Mouse (Mus musculus): ENCODE results near the gene Coil. TPM values are rescaled to one million over a fixed set of nuclear protein-coding genes. Genes with fewer than 3 reads are reported as not detected.

Gene Coil
- polyA plus RNA-seq, 1 experiment from 2014 or later: 18.7 TPM

GRCm38 (mm10) chr11:88949802-88950639 lies 20.0 kb upstream of the Coil start:
- Histone ChIP-seq H3K4me2 (replicated peaks) (no peak overlapping the region), H3K9ac (no peak overlapping the region), H3K36me3 (peaks cover 18% of the 10 kb centered on the region), H3K27ac (replicated peaks) (no peak overlapping the region), H3K9me3 (replicated peaks) (no peaks in the 10 kb centered on the region), H3K4me3 (replicated peaks) (no peak overlapping the region), H3K27me3 (no peaks in the 10 kb centered on the region), H3K4me1 (0 out of 2 replicates have a peak, but pooled peaks cover 5% of the 10 kb centered on the region)
- ATAC-seq (ENCODE audit: insufficient number of reproducible peaks, low FRiP score, low TSS enrichment, low read depth): no peak
- WGBS: 81% methylated on average over 8 of the region's 8 CpGs

GRCm38 (mm10) chr11:88950640-88951250 lies 19.3 kb upstream of the Coil start:
- H3K27me3 ChIP-seq: no peaks in the 10 kb centered on the region
- H3K36me3 ChIP-seq: 0 out of 2 replicates have a peak, but pooled peaks cover 11% of the 10 kb centered on the region
- no peak overlapping the region for H3K27ac ChIP-seq (replicated peaks)
- no peak for ATAC-seq (ENCODE audit: insufficient number of reproducible peaks, low FRiP score, low TSS enrichment, low read depth)
- no peak overlapping the region for H3K4me2 ChIP-seq (replicated peaks)
- H3K4me1 ChIP-seq: peaks cover 10% of the 10 kb centered on the region; the same call in 1 of the 2 replicates
- 79% methylated on average over 13 of the region's 13 CpGs for WGBS
- no peaks in the 10 kb centered on the region for H3K9me3 ChIP-seq (replicated peaks)
- H3K9ac ChIP-seq: no peak overlapping the region
- no peak overlapping the region for H3K4me3 ChIP-seq (replicated peaks)

- Histone ChIP-seq H3K27me3 (no peaks in the 10 kb centered on the region), H3K4me2 (replicated peaks) (no peak overlapping the region), H3K27ac (replicated peaks) (no peak overlapping the region), H3K9ac (no peak overlapping the region), H3K4me1 (peaks cover 11% of the 10 kb centered on the region; the same call in 1 of the 2 replicates), H3K36me3 (0 out of 2 replicates have a peak, but pooled peaks cover 10% of the 10 kb centered on the region), H3K4me3 (replicated peaks) (no peak overlapping the region), H3K9me3 (replicated peaks) (no peaks in the 10 kb centered on the region)
- WGBS: 88% methylated on average over 2 of the region's 2 CpGs
- ATAC-seq (ENCODE audit: insufficient number of reproducible peaks, low FRiP score, low TSS enrichment, low read depth): no peak
Measured at GRCm38 (mm10) chr11:88951576-88951975, 18.5 kb upstream of the Coil start.

- H3K4me3 ChIP-seq (replicated peaks): no peak overlapping the region
- 88% methylated on average over 5 of the region's 5 CpGs for WGBS
- H3K9ac ChIP-seq: no peak overlapping the region
- H3K4me2 ChIP-seq (replicated peaks): no peak overlapping the region
- H3K4me1 ChIP-seq: peaks cover 11% of the 10 kb centered on the region; the same call in 1 of the 2 replicates
- no peak overlapping the region for H3K27ac ChIP-seq (replicated peaks)
- no peaks in the 10 kb centered on the region for H3K9me3 ChIP-seq (replicated peaks)
- no peaks in the 10 kb centered on the region for H3K27me3 ChIP-seq
- 0 out of 2 replicates have a peak, but pooled peaks cover 4% of the 10 kb centered on the region for H3K36me3 ChIP-seq
- ATAC-seq (ENCODE audit: insufficient number of reproducible peaks, low FRiP score, low TSS enrichment, low read depth): no peak
Measured at GRCm38 (mm10) chr11:88952117-88952516, 17.9 kb upstream of the Coil start.

- Histone ChIP-seq H3K27ac (replicated peaks) (no peak overlapping the region), H3K9me3 (replicated peaks) (no peaks in the 10 kb centered on the region), H3K9ac (no peak overlapping the region), H3K4me1 (peaks cover 11% of the 10 kb centered on the region; the same call in 1 of the 2 replicates), H3K4me3 (replicated peaks) (no peak overlapping the region), H3K27me3 (no peaks in the 10 kb centered on the region), H3K36me3 (0 out of 2 replicates have a peak, but pooled peaks cover 4% of the 10 kb centered on the region), H3K4me2 (replicated peaks) (no peak overlapping the region)
- 92% methylated on average over 3 of the region's 3 CpGs for WGBS
- no peak for ATAC-seq (ENCODE audit: insufficient number of reproducible peaks, low FRiP score, low TSS enrichment, low read depth)
Measured at GRCm38 (mm10) chr11:88953582-88953981, 16.5 kb upstream of the Coil start.

DNA sequence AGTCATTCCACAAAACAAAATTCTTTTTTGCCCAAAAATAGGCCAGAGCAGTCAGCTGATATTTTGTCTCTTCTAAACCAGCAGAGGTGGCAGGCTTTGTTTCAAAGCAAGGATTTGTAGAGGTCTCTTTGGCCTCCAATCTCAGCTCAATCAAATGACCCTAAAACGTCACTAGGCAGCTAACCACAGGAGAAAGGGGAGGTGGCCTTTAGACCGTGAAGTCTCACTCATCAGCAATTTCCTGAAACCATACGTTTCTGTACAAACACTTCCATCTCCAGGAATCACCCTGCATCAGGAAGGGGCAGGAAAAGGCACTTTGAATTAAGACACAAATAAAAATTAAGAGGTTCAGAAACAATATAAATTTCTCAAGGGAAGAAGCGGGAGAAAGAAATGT lies 15.2 kb upstream of the Coil start:
- ATAC-seq (ENCODE audit: insufficient number of reproducible peaks, low FRiP score, low TSS enrichment, low read depth): peak; percentile 52; the same call in 1 of the 2 replicates
- H3K36me3 ChIP-seq: 0 out of 2 replicates have a peak, but pooled peaks cover 4% of the 10 kb centered on the region
- peak overlapping the region; percentile 9; the same call in 1 of the 2 replicates for H3K9ac ChIP-seq
- peak overlapping the region; percentile 59 for H3K4me3 ChIP-seq (replicated peaks)
- H3K27ac ChIP-seq (replicated peaks): peak overlapping the region; percentile 58; the same call in 1 of the 2 replicates
- H3K4me2 ChIP-seq (replicated peaks): peak overlapping the region; percentile 53
- under 1% methylated on average over 4 of the region's 4 CpGs for WGBS
- H3K27me3 ChIP-seq: no peaks in the 10 kb centered on the region
- peaks cover 11% of the 10 kb centered on the region; the same call in 1 of the 2 replicates for H3K4me1 ChIP-seq
- no peaks in the 10 kb centered on the region for H3K9me3 ChIP-seq (replicated peaks)

- no peaks in the 10 kb centered on the region for H3K9me3 ChIP-seq (replicated peaks)
- ATAC-seq (ENCODE audit: insufficient number of reproducible peaks, low FRiP score, low TSS enrichment, low read depth): peak; percentile 96
- H3K27me3 ChIP-seq: no peaks in the 10 kb centered on the region
- peaks cover 11% of the 10 kb centered on the region; the same call in 1 of the 2 replicates for H3K4me1 ChIP-seq
- H3K4me2 ChIP-seq (replicated peaks): peak within 1 kb of the TSS; percentile 53
- WGBS: 4% methylated on average over 34 of the region's 34 CpGs
- H3K27ac ChIP-seq (replicated peaks): peak within 1 kb of the TSS; percentile 58
- peak within 1 kb of the TSS; percentile 59 for H3K4me3 ChIP-seq (replicated peaks)
- peak within 1 kb of the TSS; percentile 9; the same call in 1 of the 2 replicates for H3K9ac ChIP-seq
- 0 out of 2 replicates have a peak, but pooled peaks cover 4% of the 10 kb centered on the region for H3K36me3 ChIP-seq
Measured at GRCm38 (mm10) chr11:88955217-88955969, 14.7 kb upstream of the Coil start, which contains the start of gene Scpep1. TSS of gene Scpep1 (minus strand) at chr11:88955465.

DNA sequence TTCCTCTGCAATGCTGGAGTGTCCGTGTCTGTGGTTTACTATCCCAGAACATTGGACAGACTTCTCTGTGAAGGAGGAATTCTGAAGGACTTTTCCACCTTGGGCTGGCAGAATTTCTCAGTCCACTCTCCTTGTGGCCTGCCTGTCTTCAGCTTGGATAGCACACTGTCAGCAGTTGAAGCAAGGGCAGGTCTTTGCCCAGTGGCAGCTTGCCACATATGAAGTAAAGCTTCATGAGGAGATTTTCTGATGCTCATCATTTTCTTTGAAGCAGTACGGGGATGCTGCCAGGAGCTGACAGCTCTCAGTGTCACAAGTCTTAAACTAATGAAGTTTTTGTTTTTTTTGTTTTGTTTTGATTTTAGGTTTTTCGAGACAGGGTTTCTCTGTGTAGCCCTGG lies 11.2 kb upstream of the Coil start:
- no peaks in the 10 kb centered on the region for H3K36me3 ChIP-seq
- no peak overlapping the region for H3K27ac ChIP-seq (replicated peaks)
- no peak overlapping the region for H3K9ac ChIP-seq
- WGBS: 73% methylated on average over 3 of the region's 3 CpGs
- H3K4me3 ChIP-seq (replicated peaks): no peak overlapping the region
- ATAC-seq (ENCODE audit: insufficient number of reproducible peaks, low FRiP score, low TSS enrichment, low read depth): no peak
- no peak overlapping the region for H3K4me2 ChIP-seq (replicated peaks)
- H3K9me3 ChIP-seq (replicated peaks): no peaks in the 10 kb centered on the region
- peaks cover 11% of the 10 kb centered on the region; the same call in 1 of the 2 replicates for H3K4me1 ChIP-seq
- no peaks in the 10 kb centered on the region for H3K27me3 ChIP-seq

GRCm38 (mm10) chr11:88966881-88967361 lies 3.1 kb upstream of the Coil start, which contains the start of gene Elobl:
TSS of gene Elobl (minus strand) at chr11:88966931.
- Histone ChIP-seq H3K9me3 (replicated peaks) (no peaks in the 10 kb centered on the region), H3K9ac (no peak within 1 kb of the TSS), H3K4me2 (replicated peaks) (no peak within 1 kb of the TSS), H3K27ac (replicated peaks) (no peak within 1 kb of the TSS), H3K36me3 (no peaks in the 10 kb centered on the region), H3K4me3 (replicated peaks) (no peak within 1 kb of the TSS), H3K4me1 (no peaks in the 10 kb centered on the region), H3K27me3 (no peaks in the 10 kb centered on the region)
- ATAC-seq (ENCODE audit: insufficient number of reproducible peaks, low FRiP score, low TSS enrichment, low read depth): no peak
- WGBS: 88% methylated on average over 2 of the region's 3 CpGs

GRCm38 (mm10) chr11:88973776-88974701 lies 4.0 kb downstream of the Coil start:
- peak; percentile 81 for ATAC-seq (ENCODE audit: insufficient number of reproducible peaks, low FRiP score, low TSS enrichment, low read depth)
- Histone ChIP-seq H3K4me2 (replicated peaks) (peak overlapping the region; percentile 75), H3K36me3 (no peaks in the 10 kb centered on the region), H3K4me3 (replicated peaks) (peak overlapping the region; percentile 69), H3K27ac (replicated peaks) (peak overlapping the region; percentile 86), H3K9ac (peak overlapping the region; percentile 55), H3K4me1 (peaks cover 9% of the 10 kb centered on the region), H3K9me3 (replicated peaks) (no peaks in the 10 kb centered on the region), H3K27me3 (no peaks in the 10 kb centered on the region)
- WGBS: under 1% methylated on average over 62 of the region's 62 CpGs
